Comparison of ENCODE assay signal across 22 mouse cellular contexts in genomic region chr16:19552246-19552645, GRCm38 (mm10). TPM values are rescaled to one million over a fixed set of nuclear protein-coding genes. Genes with fewer than 3 reads are reported as not detected.
DNase-seq lines count a peak whose midpoint lies in the region; TF ChIP-seq lines count a peak whose summit lies in the region.
"Not testable (repeated sequence)": the region's sequence is repeated elsewhere in the genome, so short reads cannot be mapped to it uniquely, and the experiment has no call there.
"Had no signal": no experiment of that assay in that cellular context is flagged by ENCODE, and none has a peak within 500 bp of the region (broad histone marks: within the 10 kb centered on the region; RNA-seq: fewer than 3 reads in every experiment).

No protein-coding gene starts in this region.

- H3K27ac ChIP-seq in CH12.LX (ENCODE audit: insufficient read depth, low read depth) = peak overlapping the region; percentile 7; the same call in 1 of the 2 replicates
- H3K27ac ChIP-seq in kidney, adult 2 months (ENCODE audit: insufficient read depth, low read depth, low read length) = not testable (repeated sequence)

- not testable (repeated sequence) for H3K4me3 ChIP-seq in CH12.LX (replicated peaks in 1 of 3; ENCODE audit: low read depth in 2 of 3, low read length in 2 of 3, poor library complexity in 1 of 3); kidney, adult 2 months (ENCODE audit: insufficient read depth, low read depth, low read length)

- TF ChIP-seq RAD21 in CH12.LX (IDR thresholded peaks at IDR 0.05; ENCODE audit: low read depth, low read length) = not testable (repeated sequence)

- TF ChIP-seq EP300 in CH12.LX (IDR thresholded peaks at IDR 0.05; ENCODE audit: low read length) = not testable (repeated sequence)

- H3K36me3 ChIP-seq in CH12.LX (replicated peaks in 1 of 2; ENCODE audit: control insufficient read depth in 1 of 2, insufficient read depth in 1 of 2, low read length in 1 of 2); kidney, adult 2 months (ENCODE audit: control insufficient read depth, insufficient read depth, low read length): not testable (repeated sequence)

- DNase-seq in CH12.LX (ENCODE audit: extremely low read depth) = peak; percentile 58
- peak; percentile 9 for DNase-seq in kidney, adult 11 months
- peak; percentile 33 for DNase-seq in kidney, adult 2 months
- DNase-seq in kidney, adult 8-10 months = peak; percentile 4 to 20
- DNase-seq in kidney, adult 9 months = peak; percentile 51

- not testable (repeated sequence) for H3K79me2 ChIP-seq in CH12.LX (replicated peaks; ENCODE audit: control insufficient read depth, extremely low read depth, insufficient read depth, poor library complexity, severe bottlenecking)

- H3K4me1 ChIP-seq in CH12.LX (ENCODE audit: control insufficient read depth in 1 of 2, insufficient read depth in 2 of 2) = peaks cover 0 to 16% of the 10 kb centered on the region in 2 experiments; a peak in 2 of 4 replicates
- not testable (repeated sequence) for H3K4me1 ChIP-seq in kidney, adult 2 months (ENCODE audit: control insufficient read depth, insufficient read depth, low read length)

- 55% methylated on average over 3 of the region's 3 CpGs for WGBS in kidney, adult 2 months

- H3K9ac ChIP-seq in CH12.LX (ENCODE audit: insufficient read depth, low read depth) = not testable (repeated sequence)

- in situ Hi-C loops in CH12.LX (cut with MboI; ENCODE audit: low pct_ligation_motif_present, low pct_unique_long_range_greater_than_20kb, low sequenced_read_pairs) = not testable (repeated sequence)

- not testable (repeated sequence) for H3K9me3 ChIP-seq in CH12.LX (replicated peaks; ENCODE audit: low read length)

- dilution Hi-C loops in CH12.LX (cut with MboI; ENCODE audit: extremely low pct_ligation_motif_present, extremely low pct_unique_long_range_greater_than_20kb, low sequenced_read_pairs) = not testable (repeated sequence)

- TF ChIP-seq CTCF in CH12.LX (conservative IDR thresholded peaks at IDR 0.05 in 1 of 2, IDR thresholded peaks at IDR 0.05 in 1 of 2; ENCODE audit: low read depth in 2 of 2, low read length in 2 of 2); kidney, adult 2 months (conservative IDR thresholded peaks at IDR 0.05; ENCODE audit: insufficient read depth, insufficient read length, low read depth, low read length): not testable (repeated sequence)

- H3K27me3 ChIP-seq in CH12.LX (replicated peaks); kidney, adult 2 months (replicated peaks; ENCODE audit: control insufficient read depth, insufficient read depth, low read length): not testable (repeated sequence)

- not testable (repeated sequence) for TF ChIP-seq POLR2A in CH12.LX (IDR thresholded peaks at IDR 0.05; ENCODE audit: low read depth, low read length); kidney, adult 2 months (IDR thresholded peaks at IDR 0.05; ENCODE audit: low read depth, low read length)

- peak overlapping the region; percentile 71; the same call in 1 of the 2 replicates for H3K4me2 ChIP-seq in CH12.LX (ENCODE audit: insufficient read depth, low read depth, poor library complexity, severe bottlenecking)

TF ChIP-seq in CH12.LX, 34 proteins besides CTCF, POLR2A, EP300 and RAD21:
- TF ChIP-seq ZNF384 (IDR thresholded peaks at IDR 0.05; ENCODE audit: low read depth, low read length) (peak; percentile 71), CHD2 (IDR thresholded peaks at IDR 0.05; ENCODE audit: low read length) (peak; percentile 65; the same call in 1 of the 2 replicates), TCF12 (IDR thresholded peaks at IDR 0.05; ENCODE audit: low read depth, low read length) (peak; percentile 46; the same call in 1 of the 2 replicates)

RNA-seq across cellular contexts. Expression of gene Olfr168, which starts 16.9 kb away (rescaled TPM):
- not detected in 2 replicates for total RNA-seq in CH12.LX (2012; rRNA removed)
- total RNA-seq in CH12.LX (2014; rRNA removed) = not detected in 2 replicates
- polyA plus RNA-seq in CH12.LX (2012; ENCODE audit: insufficient read length, low read depth) = not detected in 2 replicates
- not detected in 2 replicates for polyA plus RNA-seq in kidney, adult 2 months (2012; rRNA removed)
- total RNA-seq: adrenal gland, adult 18-20 months; adrenal gland, adult 2 months; adrenal gland, adult 8-10 months; adrenal gland, postnatal 10 days; adrenal gland, postnatal 14 days; adrenal gland, postnatal 25 days; adrenal gland, postnatal 36 days; adrenal gland, postnatal 4 days; ES-E14; G1E; MEL had no signal
- polyA plus RNA-seq: activated CD4-positive, CD25-positive, alpha-beta regulatory T cell, adult 4 months; adrenal gland, adult 2 months; brain, embryonic 14.5 days; C2C12; CD4-positive, CD25-positive, alpha-beta regulatory T cell, adult 4 months; cerebellum, adult 2 months; G1E; Patski had no signal

RNA-seq across cellular contexts. Expression of gene Olfr169, which starts 19.4 kb away (rescaled TPM):
- total RNA-seq in CH12.LX (2012; rRNA removed) (not detected in 2 replicates), CH12.LX (2014; rRNA removed) (not detected in 2 replicates)
- not detected in 2 replicates for polyA plus RNA-seq in CH12.LX (2012; ENCODE audit: insufficient read length, low read depth)
- polyA plus RNA-seq in kidney, adult 2 months (2012; rRNA removed) = not detected in 2 replicates
- total RNA-seq: adrenal gland, adult 18-20 months; adrenal gland, adult 2 months; adrenal gland, adult 8-10 months; adrenal gland, postnatal 10 days; adrenal gland, postnatal 14 days; adrenal gland, postnatal 25 days; adrenal gland, postnatal 36 days; adrenal gland, postnatal 4 days; ES-E14; MEL had no signal
- polyA plus RNA-seq: activated CD4-positive, CD25-positive, alpha-beta regulatory T cell, adult 4 months; adrenal gland, adult 2 months; brain, embryonic 14.5 days; C2C12; CD4-positive, CD25-positive, alpha-beta regulatory T cell, adult 4 months; cerebellum, adult 2 months; G1E; Patski had no signal

RNA-seq across cellular contexts. Expression of gene Olfr167, which starts 30.2 kb away (rescaled TPM):
- not detected in 2 replicates for total RNA-seq in CH12.LX (2012; rRNA removed)
- not detected in 2 replicates for total RNA-seq in CH12.LX (2014; rRNA removed)
- polyA plus RNA-seq in CH12.LX (2012; ENCODE audit: insufficient read length, low read depth) = not detected in 2 replicates
- not detected in 2 replicates for polyA plus RNA-seq in kidney, adult 2 months (2012; rRNA removed)
- total RNA-seq: adrenal gland, adult 18-20 months; adrenal gland, adult 2 months; adrenal gland, adult 8-10 months; adrenal gland, postnatal 10 days; adrenal gland, postnatal 14 days; adrenal gland, postnatal 25 days; adrenal gland, postnatal 36 days; adrenal gland, postnatal 4 days; ES-E14; MEL had no signal
- polyA plus RNA-seq: activated CD4-positive, CD25-positive, alpha-beta regulatory T cell, adult 4 months; adrenal gland, adult 2 months; brain, embryonic 14.5 days; C2C12; CD4-positive, CD25-positive, alpha-beta regulatory T cell, adult 4 months; cerebellum, adult 2 months; G1E; Patski had no signal

RNA-seq across cellular contexts. Expression of gene Olfr170, which starts 59.4 kb away (rescaled TPM):
- total RNA-seq in CH12.LX (2012; rRNA removed) (not detected in 2 replicates), CH12.LX (2014; rRNA removed) (not detected in 2 replicates)
- polyA plus RNA-seq in CH12.LX (2012; ENCODE audit: insufficient read length, low read depth) = not detected in 2 replicates
- not detected in 2 replicates for polyA plus RNA-seq in kidney, adult 2 months (2012; rRNA removed)
- total RNA-seq: adrenal gland, adult 18-20 months; adrenal gland, adult 2 months; adrenal gland, adult 8-10 months; adrenal gland, postnatal 10 days; adrenal gland, postnatal 14 days; adrenal gland, postnatal 25 days; adrenal gland, postnatal 36 days; adrenal gland, postnatal 4 days; ES-E14; MEL had no signal
- polyA plus RNA-seq: activated CD4-positive, CD25-positive, alpha-beta regulatory T cell, adult 4 months; adrenal gland, adult 2 months; brain, embryonic 14.5 days; C2C12; CD4-positive, CD25-positive, alpha-beta regulatory T cell, adult 4 months; cerebellum, adult 2 months; G1E; Patski had no signal
